Mouse (Mus musculus) cerebral cortex, adult 2 months (tissue): ENCODE data around the gene Scgb2b12.

Source experiments
- WGBS: fragments of 180-500 bp; shearing (Covaris S2); methylation state at CpG from one replicate; pipeline ENCODE4 v1.1.7; 2018; 5-methylcytosine and 5-hydroxymethylcytosine counted together

Scgb2b12 gene

GRCm38 (mm10) chr7:32327145-32327544, at the start of gene Scgb2b12:
TSS of gene Scgb2b12 (minus strand) at chr7:32327245.
- WGBS: 69% methylated on average over 1 of the region's 1 CpGs

- 78% methylated on average over 2 of the region's 3 CpGs for WGBS
These were observed 6.8 kb upstream of the Scgb2b12 start, which contains the start of gene Scgb1b12 for GRCm38 (mm10) chr7:32333882-32334281. TSS of gene Scgb1b12 (plus strand) at chr7:32334182.
